Mouse (Mus musculus) myocyte (in vitro differentiated cells): Measurements from ENCODE around the gene Acsbg2. TPM values are rescaled to one million over a fixed set of nuclear protein-coding genes. Genes with fewer than 3 reads are reported as not detected.

Source experiments
- H3K27me3 ChIP-seq: one replicate; pipeline ENCODE4 v1.6.1; 2011; ENCODE audit not compliant: control insufficient read depth, insufficient read depth, insufficient read length
- H3K36me3 ChIP-seq: one replicate; pipeline ENCODE4 v1.6.1; 2011; ENCODE audit not compliant: control insufficient read depth, insufficient read depth
- H3K4me2 ChIP-seq: one replicate; pipeline ENCODE4 v1.6.1; 2011; ENCODE audit warnings: low read depth, control low read depth
- H3K4me3 ChIP-seq: one replicate; pipeline ENCODE4 v1.5.1; 2011; ENCODE audit warnings: mild to moderate bottlenecking, control low read depth, moderate library complexity
- H3K79me2 ChIP-seq: one replicate; pipeline ENCODE4 v1.6.1; 2011; ENCODE audit not compliant: control insufficient read depth, insufficient read depth
- H3ac ChIP-seq: one replicate; pipeline ENCODE4 v1.6.1; 2011; ENCODE audit not compliant: control insufficient read depth, insufficient read length
- CEBPB ChIP-seq: IDR thresholded peaks from 2 replicates; pipeline ENCODE4 v1.6.1; 2011; ENCODE audit warnings: mild to moderate bottlenecking, moderate library complexity; ENCODE audit not compliant: poor library complexity, insufficient read depth, severe bottlenecking
- E2F4 ChIP-seq: IDR thresholded peaks from one replicate; pipeline ENCODE4 v1.6.1; 2011; ENCODE audit warnings: mild to moderate bottlenecking, control low read depth, moderate library complexity; ENCODE audit not compliant: insufficient read depth
- MAX ChIP-seq: IDR thresholded peaks from one replicate; pipeline ENCODE4 v1.6.1; 2011; ENCODE audit warnings: low read depth, mild to moderate bottlenecking, control low read depth
- MYOD1 ChIP-seq, 3 experiments: IDR thresholded peaks; one replicate each; pipeline ENCODE4 v1.6.1; 2011; ENCODE audit warnings: control low read depth in 2 of 3, low read depth in 2 of 3, mild to moderate bottlenecking in 2 of 3, moderate library complexity in 1 of 3; ENCODE audit not compliant: insufficient read length in 2 of 3, control insufficient read depth in 1 of 3
- MYOG ChIP-seq, 3 experiments: IDR thresholded peaks; one replicate each; pipeline ENCODE4 v1.6.1; 2011; ENCODE audit warnings: control low read depth in 2 of 3, low read depth in 2 of 3, mild to moderate bottlenecking in 2 of 3; ENCODE audit not compliant: insufficient read length in 2 of 3, control insufficient read depth in 1 of 3, insufficient read depth in 1 of 3
- POLR2A ChIP-seq: IDR thresholded peaks from one replicate; pipeline ENCODE4 v1.6.1; 2011; ENCODE audit warnings: low read depth, mild to moderate bottlenecking, control low read depth, moderate library complexity; ENCODE audit not compliant: insufficient read length
- POLR2AphosphoS2 ChIP-seq: IDR thresholded peaks from one replicate; pipeline ENCODE4 v1.6.1; 2011; ENCODE audit warnings: low read depth, control low read depth; ENCODE audit not compliant: insufficient read length
- REST ChIP-seq: IDR thresholded peaks from one replicate; pipeline ENCODE4 v1.6.1; 2011; ENCODE audit warnings: mild to moderate bottlenecking, control low read depth, moderate library complexity; ENCODE audit not compliant: insufficient read depth, insufficient read length
- SRF ChIP-seq: IDR thresholded peaks from one replicate; pipeline ENCODE4 v1.6.1; 2011; ENCODE audit warnings: low read depth; ENCODE audit not compliant: control insufficient read depth, insufficient read length
- TCF12 ChIP-seq: IDR thresholded peaks from one replicate; pipeline ENCODE4 v1.6.1; 2011; ENCODE audit warnings: mild to moderate bottlenecking, control low read depth; ENCODE audit not compliant: poor library complexity, insufficient read depth, severe bottlenecking
- TCF3 ChIP-seq: IDR thresholded peaks from one replicate; pipeline ENCODE4 v1.6.1; 2011; ENCODE audit warnings: low read depth, control low read depth; ENCODE audit not compliant: insufficient read length
- USF1 ChIP-seq: IDR thresholded peaks from one replicate; pipeline ENCODE4 v1.6.1; 2011; ENCODE audit warnings: low read depth, mild to moderate bottlenecking, control low read depth, moderate library complexity
- polyA plus RNA-seq: library from polyadenylated mRNA; unstranded; fragments of >200 nt; fragmentation: generic; extraction: Trizol; gene quantifications from one replicate; pipeline ENCODE4 v1.2.1, GENCODE M21; 2012; ENCODE audit warnings: missing spikeins

Acsbg2 gene
- polyA plus RNA-seq, 1 experiment, result not detected

- H3K36me3 ChIP-seq, result peaks cover 3% of the 10 kb centered on the region
- no peak overlapping the region for H3ac ChIP-seq
- TF ChIP-seq REST, result no peak
- TF ChIP-seq CEBPB, result no peak
- no peak for TF ChIP-seq MAX
- TF ChIP-seq MYOG (IDR thresholded peaks at IDR 0.05; ENCODE audit: control insufficient read depth in 1 of 3, insufficient read depth in 1 of 3, insufficient read length in 2 of 3, low read depth in 2 of 3), result no peak
- TF ChIP-seq POLR2AphosphoS2, result no peak
- TF ChIP-seq USF1, result no peak
- no peak for TF ChIP-seq E2F4
- no peak for TF ChIP-seq SRF
- no peak for TF ChIP-seq TCF12
- H3K4me3 ChIP-seq, result no peak overlapping the region
- no peaks in the 10 kb centered on the region for H3K27me3 ChIP-seq
- H3K79me2 ChIP-seq, result peaks cover 4% of the 10 kb centered on the region
- H3K4me2 ChIP-seq, result no peak overlapping the region
Observed at GRCm38 (mm10) chr17:56907887-56908286, 33.6 kb upstream of the Acsbg2 start.

- H3ac ChIP-seq, result no peak overlapping the region
- no peaks in the 10 kb centered on the region for H3K27me3 ChIP-seq
- no peak for TF ChIP-seq E2F4
- TF ChIP-seq POLR2AphosphoS2, result no peak
- H3K4me2 ChIP-seq, result no peak overlapping the region
- no peaks in the 10 kb centered on the region for H3K79me2 ChIP-seq
- H3K4me3 ChIP-seq, result no peak overlapping the region
- H3K36me3 ChIP-seq, result peaks cover 3% of the 10 kb centered on the region
Observed at GRCm38 (mm10) chr17:56907096-56907495, 32.8 kb upstream of the Acsbg2 start.

GRCm38 (mm10) chr17:56906166-56906565, 31.9 kb upstream of the Acsbg2 start:
- H3ac ChIP-seq, result no peak overlapping the region
- no peaks in the 10 kb centered on the region for H3K79me2 ChIP-seq
- no peak overlapping the region for H3K4me3 ChIP-seq
- H3K36me3 ChIP-seq, result peaks cover 3% of the 10 kb centered on the region
- no peak overlapping the region for H3K4me2 ChIP-seq
- TF ChIP-seq POLR2A (no peak), TCF12 (no peak), POLR2AphosphoS2 (no peak), TCF3 (no peak), MAX (no peak), REST (no peak), E2F4 (no peak), USF1 (no peak), MYOD1 (IDR thresholded peaks at IDR 0.05; ENCODE audit: control insufficient read depth in 1 of 3, insufficient read length in 2 of 3, low read depth in 2 of 3) (no peak), CEBPB (no peak), SRF (no peak), MYOG (IDR thresholded peaks at IDR 0.05; ENCODE audit: control insufficient read depth in 1 of 3, insufficient read depth in 1 of 3, insufficient read length in 2 of 3, low read depth in 2 of 3) (no peak)
- H3K27me3 ChIP-seq, result no peaks in the 10 kb centered on the region

DNA sequence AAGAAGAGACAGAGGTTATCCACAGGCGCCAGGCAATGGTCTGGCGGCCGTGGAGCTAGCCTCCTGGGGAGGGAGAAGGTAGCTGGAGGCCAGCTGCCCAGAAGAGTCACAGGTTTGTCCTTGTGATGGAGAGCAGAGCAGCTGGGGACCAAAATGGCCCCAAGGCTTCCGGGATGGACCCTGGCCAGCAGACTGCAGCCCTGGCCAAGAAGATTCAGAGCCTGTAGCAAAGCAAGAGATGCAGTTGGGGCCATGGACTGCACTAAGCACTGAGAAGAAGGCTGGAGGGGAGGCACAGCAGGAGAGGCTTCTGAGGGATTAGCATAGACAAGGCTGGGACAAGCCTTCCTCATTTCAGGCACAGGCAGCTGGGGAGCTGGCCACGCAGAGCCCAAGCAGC, 28.5 kb upstream of the Acsbg2 start:
- no peak overlapping the region for H3ac ChIP-seq
- no peak overlapping the region for H3K4me3 ChIP-seq
- TF ChIP-seq SRF (no peak), MYOD1 (IDR thresholded peaks at IDR 0.05; ENCODE audit: control insufficient read depth in 1 of 3, insufficient read length in 2 of 3, low read depth in 2 of 3) (no peak), POLR2AphosphoS2 (no peak), E2F4 (no peak), POLR2A (no peak), USF1 (no peak), TCF3 (no peak), MYOG (IDR thresholded peaks at IDR 0.05; ENCODE audit: control insufficient read depth in 1 of 3, insufficient read depth in 1 of 3, insufficient read length in 2 of 3, low read depth in 2 of 3) (no peak), MAX (no peak), REST (no peak), TCF12 (no peak), CEBPB (no peak)
- no peaks in the 10 kb centered on the region for H3K27me3 ChIP-seq
- H3K79me2 ChIP-seq, result no peaks in the 10 kb centered on the region
- no peaks in the 10 kb centered on the region for H3K36me3 ChIP-seq
- H3K4me2 ChIP-seq, result no peak overlapping the region

DNA sequence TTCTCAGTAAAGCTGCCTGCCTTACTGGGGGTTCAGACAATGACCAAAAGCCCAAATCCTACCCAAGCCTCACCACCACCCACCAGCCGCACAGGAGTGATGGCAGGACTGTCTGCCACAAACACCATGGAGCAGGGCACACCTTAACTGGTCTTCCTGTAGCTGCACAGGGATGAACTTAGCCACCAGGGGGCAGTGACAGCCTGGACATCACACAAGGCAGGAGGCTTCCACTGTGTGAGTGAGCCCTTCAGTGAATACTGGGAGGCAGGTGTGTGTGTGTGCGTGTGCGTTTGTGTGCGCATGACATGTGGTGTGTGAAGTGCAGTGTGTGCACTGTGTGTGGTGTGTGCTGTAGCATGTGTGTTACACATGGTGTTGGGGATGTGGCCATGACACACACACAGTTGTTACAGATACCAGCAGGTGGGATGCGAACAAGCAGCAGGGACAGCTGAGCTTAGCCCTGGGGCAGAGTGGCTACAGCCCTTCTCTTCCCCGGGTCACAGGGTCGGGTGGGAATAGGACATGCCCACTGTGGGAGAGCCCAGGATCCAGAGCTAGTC, 23.5 kb upstream of the Acsbg2 start:
- Histone ChIP-seq H3K79me2 (no peaks in the 10 kb centered on the region), H3K27me3 (no peaks in the 10 kb centered on the region), H3K4me2 (no peak overlapping the region), H3K4me3 (no peak overlapping the region), H3K36me3 (no peaks in the 10 kb centered on the region), H3ac (no peak overlapping the region)
- peak in 2 of 3 experiments; percentile 67 to 68 for TF ChIP-seq MYOG (IDR thresholded peaks at IDR 0.05; ENCODE audit: control insufficient read depth in 1 of 3, insufficient read depth in 1 of 3, insufficient read length in 2 of 3, low read depth in 2 of 3)
- TF ChIP-seq SRF, result peak; percentile 61
- peak in 2 of 3 experiments; percentile 55 to 73 for TF ChIP-seq MYOD1 (IDR thresholded peaks at IDR 0.05; ENCODE audit: control insufficient read depth in 1 of 3, insufficient read length in 2 of 3, low read depth in 2 of 3)
- TF ChIP-seq POLR2AphosphoS2, result no peak
- TF ChIP-seq TCF12, result no peak
- no peak for TF ChIP-seq USF1
- TF ChIP-seq TCF3, result no peak
- no peak for TF ChIP-seq CEBPB
- TF ChIP-seq POLR2A, result no peak
- TF ChIP-seq REST, result no peak
